Mouse (Mus musculus): ENCODE measurements around the gene Nudt3.

GRCm38 (mm10) chr17:27595659-27596375 lies 27.5 kb downstream of the Nudt3 start:
- TF ChIP-seq CTCF (IDR thresholded peaks at IDR 0.05; ENCODE audit: low read depth, low read length) = no peak
- TF ChIP-seq POLR2A (IDR thresholded peaks at IDR 0.05; ENCODE audit: borderline replicate concordance, low read depth, low read length) = no peak

All from bone marrow macrophage, adult 2 months (primary cell).